Mouse (Mus musculus): ENCODE data around the gene Ppp2r5c. TPM values are rescaled to one million over a fixed set of nuclear protein-coding genes. Genes with fewer than 3 reads are reported as not detected.

The Ppp2r5c gene
- polyA plus RNA-seq, 1 experiment, result 24.4 TPM

DNA sequence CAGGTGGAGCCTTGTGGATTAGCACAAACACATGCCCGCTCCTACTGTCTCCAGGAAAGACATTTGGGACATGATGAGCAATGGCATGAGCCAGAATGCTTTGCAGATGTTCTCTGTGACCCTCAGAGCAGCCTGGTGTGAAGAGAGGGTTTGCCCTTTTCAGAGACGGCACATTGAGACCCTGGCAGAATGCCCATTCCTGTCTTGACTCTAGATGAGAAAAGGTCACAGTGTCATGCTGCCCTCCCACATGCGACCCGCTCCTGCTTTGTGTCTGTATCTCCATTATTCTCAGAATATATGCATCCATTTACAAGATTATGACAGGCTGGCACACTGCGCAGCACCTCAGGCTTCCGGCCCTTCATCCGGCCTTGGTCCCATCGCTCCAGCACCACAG, 94.1 kb downstream of the Ppp2r5c start:
- Histone ChIP-seq H3K4me1 (peaks cover 48% of the 10 kb centered on the region), H3K27me3 (replicated peaks) (no peaks in the 10 kb centered on the region), H3K4me3 (replicated peaks) (no peak overlapping the region), H3K36me3 (replicated peaks; ENCODE audit: low read length) (peaks cover 84% of the 10 kb centered on the region), H3K9me3 (no peaks in the 10 kb centered on the region)
- no peak for TF ChIP-seq GATA1 (IDR thresholded peaks at IDR 0.05; ENCODE audit: borderline replicate concordance, low read length)
- no peak for TF ChIP-seq FLI1 (IDR thresholded peaks at IDR 0.05; ENCODE audit: low read length)

DNA sequence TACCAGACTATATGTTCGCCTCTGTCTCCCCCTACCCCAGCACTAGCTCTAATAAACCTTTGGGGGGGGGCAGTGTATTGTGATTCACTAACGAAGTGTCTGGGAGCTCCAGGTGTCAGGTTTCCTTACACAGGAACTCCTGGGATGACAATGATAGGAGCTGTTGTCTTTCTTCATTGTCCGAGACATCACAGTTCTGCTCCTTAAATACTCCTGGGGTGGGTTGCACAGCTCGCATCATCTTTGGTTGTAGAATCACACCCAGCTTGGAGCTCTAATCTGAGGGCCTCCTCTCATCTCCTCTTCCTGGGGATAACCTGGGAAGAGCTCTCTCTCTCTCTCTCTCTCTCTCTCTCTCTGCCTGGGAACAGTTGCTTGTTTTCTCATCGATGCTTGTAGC, 94.6 kb downstream of the Ppp2r5c start:
- TF ChIP-seq FLI1 (IDR thresholded peaks at IDR 0.05; ENCODE audit: low read length), result no peak
- TF ChIP-seq GATA1 (IDR thresholded peaks at IDR 0.05; ENCODE audit: borderline replicate concordance, low read length), result no peak
- Histone ChIP-seq H3K4me3 (replicated peaks) (no peak overlapping the region), H3K4me1 (peaks cover 47% of the 10 kb centered on the region), H3K36me3 (replicated peaks; ENCODE audit: low read length) (peaks cover 84% of the 10 kb centered on the region), H3K27me3 (replicated peaks) (no peaks in the 10 kb centered on the region), H3K9me3 (no peaks in the 10 kb centered on the region)

DNA sequence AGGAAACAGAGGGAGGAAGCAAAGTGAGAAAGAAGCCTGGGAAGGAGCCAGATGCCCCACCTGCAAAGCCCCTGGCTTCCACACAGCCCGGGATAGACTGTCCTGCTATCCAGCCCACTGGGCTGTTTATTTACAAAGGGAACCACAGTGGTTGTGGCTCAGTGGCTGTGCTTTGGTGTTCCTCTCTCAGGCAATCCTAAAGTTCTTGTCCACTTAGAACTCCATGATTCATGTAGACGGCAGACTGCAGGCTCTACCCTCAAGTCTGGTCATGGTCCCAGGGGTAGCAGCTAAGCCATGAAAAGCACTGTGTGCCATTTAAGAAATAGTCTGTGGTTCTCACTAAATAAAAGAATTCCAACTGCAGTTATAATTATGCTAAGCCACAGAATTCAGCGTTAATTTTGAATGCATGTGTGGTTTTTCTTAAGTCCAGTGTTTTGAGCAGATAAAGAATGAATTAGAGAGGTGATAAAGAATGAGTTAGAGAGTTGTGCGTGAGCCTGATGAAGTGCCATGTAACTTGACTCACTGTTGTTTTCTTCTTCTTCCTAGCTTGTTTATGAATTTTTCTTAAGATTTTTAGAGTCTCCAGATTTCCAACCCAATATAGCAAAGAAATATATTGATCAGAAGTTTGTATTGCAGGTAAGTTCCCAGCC, 98.3 kb downstream of the Ppp2r5c start:
- H3K27me3 ChIP-seq (replicated peaks), result no peaks in the 10 kb centered on the region
- TF ChIP-seq FLI1 (IDR thresholded peaks at IDR 0.05; ENCODE audit: low read length) (no peak), GATA1 (IDR thresholded peaks at IDR 0.05; ENCODE audit: borderline replicate concordance, low read length) (no peak)
- H3K36me3 ChIP-seq (replicated peaks; ENCODE audit: low read length), result peaks cover 94% of the 10 kb centered on the region
- H3K9me3 ChIP-seq, result no peaks in the 10 kb centered on the region
- no peak overlapping the region for H3K4me3 ChIP-seq (replicated peaks)
- H3K4me1 ChIP-seq, result peaks cover 51% of the 10 kb centered on the region

- TF ChIP-seq FLI1 (IDR thresholded peaks at IDR 0.05; ENCODE audit: low read length) (no peak), GATA1 (IDR thresholded peaks at IDR 0.05; ENCODE audit: borderline replicate concordance, low read length) (no peak)
- no peak overlapping the region for H3K4me3 ChIP-seq (replicated peaks)
- H3K4me1 ChIP-seq, result peaks cover 37% of the 10 kb centered on the region
- H3K9me3 ChIP-seq, result no peaks in the 10 kb centered on the region
- H3K27me3 ChIP-seq (replicated peaks), result no peaks in the 10 kb centered on the region
- H3K36me3 ChIP-seq (replicated peaks; ENCODE audit: low read length), result peaks cover 96% of the 10 kb centered on the region
These were observed 100.7 kb downstream of the Ppp2r5c start for GRCm38 (mm10) chr12:110547573-110547972.

DNA sequence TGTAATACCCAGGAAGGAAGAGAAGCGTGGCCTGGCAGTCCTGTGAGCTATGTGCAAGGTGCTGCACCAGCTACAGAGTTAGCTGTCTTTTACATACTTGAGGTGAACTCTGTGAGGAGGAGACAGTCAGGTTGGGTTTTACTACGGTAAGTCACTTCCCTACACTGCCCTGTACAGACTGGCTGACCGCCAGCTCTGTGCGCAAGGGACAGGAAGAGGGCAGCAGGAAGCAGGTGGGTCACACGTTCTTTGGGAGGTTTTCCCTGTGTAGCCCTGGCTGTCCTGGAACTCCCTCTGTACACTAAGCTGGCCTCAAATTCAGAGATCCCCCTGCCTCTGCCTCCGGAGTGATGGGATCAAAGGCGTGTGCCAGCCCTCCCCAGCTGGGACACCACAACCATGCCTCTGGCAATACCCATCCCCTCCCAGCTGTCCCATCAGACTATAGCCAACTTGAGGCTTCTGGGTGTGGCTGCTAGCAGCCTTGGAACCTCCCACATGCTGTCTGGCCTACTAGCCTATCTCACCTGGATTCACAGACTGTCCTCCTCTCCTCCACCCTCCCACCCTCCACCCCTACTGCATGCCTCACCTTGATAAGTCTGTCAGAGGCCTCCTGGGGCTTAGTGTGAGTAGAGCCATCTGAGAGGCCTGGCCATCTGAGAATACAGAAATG, 102.7 kb downstream of the Ppp2r5c start:
- Histone ChIP-seq H3K27me3 (replicated peaks) (no peaks in the 10 kb centered on the region), H3K4me1 (peaks cover 23% of the 10 kb centered on the region), H3K4me3 (replicated peaks) (no peak overlapping the region), H3K9me3 (no peaks in the 10 kb centered on the region), H3K36me3 (replicated peaks; ENCODE audit: low read length) (peaks cover 99% of the 10 kb centered on the region)
- TF ChIP-seq GATA1 (IDR thresholded peaks at IDR 0.05; ENCODE audit: borderline replicate concordance, low read length), result no peak
- no peak for TF ChIP-seq FLI1 (IDR thresholded peaks at IDR 0.05; ENCODE audit: low read length)

DNA sequence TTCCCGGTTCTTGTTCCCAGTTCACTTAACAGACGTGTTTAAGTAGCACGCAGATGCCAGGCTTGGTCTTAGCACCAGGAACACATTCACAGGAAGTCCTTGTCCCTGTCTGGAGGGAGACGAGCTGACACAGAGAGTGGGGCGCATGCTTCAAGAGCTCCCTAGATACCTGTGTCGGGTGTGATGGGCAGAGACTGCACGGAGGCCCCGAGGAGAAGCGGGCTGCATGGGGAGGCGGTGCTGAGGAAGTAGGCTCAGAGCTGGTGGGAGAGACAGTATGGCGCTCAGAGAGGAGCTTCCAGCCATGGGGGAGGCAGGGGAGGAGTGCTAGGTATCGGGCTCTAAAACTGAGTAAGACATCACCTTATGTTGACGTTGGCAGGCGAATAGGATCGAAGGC, 103.4 kb downstream of the Ppp2r5c start:
- Histone ChIP-seq H3K27me3 (replicated peaks) (no peaks in the 10 kb centered on the region), H3K4me3 (replicated peaks) (no peak overlapping the region), H3K9me3 (no peaks in the 10 kb centered on the region), H3K36me3 (replicated peaks; ENCODE audit: low read length) (peaks cover 99% of the 10 kb centered on the region), H3K4me1 (peaks cover 15% of the 10 kb centered on the region; the same call in 1 of the 2 replicates)
- TF ChIP-seq FLI1 (IDR thresholded peaks at IDR 0.05; ENCODE audit: low read length) (no peak), GATA1 (IDR thresholded peaks at IDR 0.05; ENCODE audit: borderline replicate concordance, low read length) (no peak)

DNA sequence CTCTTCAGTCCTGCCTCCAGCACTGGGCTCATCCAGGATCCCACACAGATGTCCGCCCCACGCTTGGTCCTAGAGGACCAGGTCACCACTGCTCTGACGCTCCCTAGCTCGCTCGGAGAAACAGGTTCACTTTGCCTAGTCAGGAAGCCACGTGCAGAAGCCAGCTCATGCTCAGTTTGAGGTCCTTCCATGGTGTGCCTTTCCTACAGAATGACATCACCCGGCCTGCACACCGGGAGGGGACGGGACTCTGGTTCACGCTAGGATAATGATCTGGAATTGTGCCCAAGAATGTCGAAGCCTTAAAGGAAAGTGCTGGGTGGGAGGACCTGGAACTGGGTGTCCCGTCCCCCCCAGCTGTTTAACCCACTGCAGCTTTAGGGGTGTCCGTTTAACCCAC, 105.2 kb downstream of the Ppp2r5c start:
- peaks cover 99% of the 10 kb centered on the region for H3K36me3 ChIP-seq (replicated peaks; ENCODE audit: low read length)
- H3K4me1 ChIP-seq, result 0 out of 2 replicates have a peak, but pooled peaks cover 7% of the 10 kb centered on the region
- H3K27me3 ChIP-seq (replicated peaks), result no peaks in the 10 kb centered on the region
- TF ChIP-seq GATA1 (IDR thresholded peaks at IDR 0.05; ENCODE audit: borderline replicate concordance, low read length) (no peak), FLI1 (IDR thresholded peaks at IDR 0.05; ENCODE audit: low read length) (no peak)
- no peaks in the 10 kb centered on the region for H3K9me3 ChIP-seq
- H3K4me3 ChIP-seq (replicated peaks), result no peak overlapping the region

- no peak for TF ChIP-seq FLI1 (IDR thresholded peaks at IDR 0.05; ENCODE audit: low read length)
- TF ChIP-seq GATA1 (IDR thresholded peaks at IDR 0.05; ENCODE audit: borderline replicate concordance, low read length), result no peak
- Histone ChIP-seq H3K36me3 (replicated peaks; ENCODE audit: low read length) (peaks cover 99% of the 10 kb centered on the region), H3K4me1 (0 out of 2 replicates have a peak, but pooled peaks cover 7% of the 10 kb centered on the region), H3K4me3 (replicated peaks) (no peak overlapping the region), H3K9me3 (no peaks in the 10 kb centered on the region), H3K27me3 (replicated peaks) (no peaks in the 10 kb centered on the region)
These were observed 106.4 kb downstream of the Ppp2r5c start for GRCm38 (mm10) chr12:110553362-110553761.

DNA sequence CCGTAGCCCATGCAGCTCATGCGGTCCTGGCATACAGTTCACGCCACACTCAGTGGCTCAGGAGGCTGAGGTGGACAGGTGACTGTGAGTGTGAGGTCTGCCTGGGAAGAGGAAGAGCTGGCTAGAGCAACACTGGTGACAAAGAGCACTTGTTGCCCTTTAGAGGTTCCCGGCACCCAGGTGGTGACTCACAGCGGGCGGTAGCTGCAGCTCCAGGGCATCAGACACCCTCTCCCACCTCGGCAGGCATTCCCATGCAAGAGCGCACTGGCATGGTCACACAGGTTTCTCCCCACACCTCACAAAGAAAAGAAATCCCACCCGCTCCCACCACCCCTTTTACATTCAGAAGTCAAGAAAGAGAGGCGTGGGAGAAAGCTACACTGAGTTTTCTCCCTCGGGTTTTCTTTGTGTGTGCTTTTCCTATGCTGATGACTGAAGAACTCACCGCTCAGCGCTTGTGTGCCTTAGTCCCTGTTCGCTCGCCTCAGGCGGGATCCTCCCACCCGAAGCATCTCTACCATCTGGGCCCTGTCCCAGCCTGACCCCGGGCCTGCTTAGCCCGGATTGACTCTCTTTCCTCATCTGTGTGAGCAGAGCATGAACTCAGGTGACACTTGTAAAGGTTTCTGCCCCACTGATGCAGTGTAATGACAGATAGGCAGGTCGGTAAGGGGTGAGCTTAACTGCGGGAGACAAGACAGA, 108.8 kb downstream of the Ppp2r5c start:
- Histone ChIP-seq H3K4me3 (replicated peaks) (no peak overlapping the region), H3K27me3 (replicated peaks) (no peaks in the 10 kb centered on the region), H3K4me1 (no peaks in the 10 kb centered on the region), H3K9me3 (no peaks in the 10 kb centered on the region), H3K36me3 (replicated peaks; ENCODE audit: low read length) (peaks cover 100% of the 10 kb centered on the region)
- no peak for TF ChIP-seq GATA1 (IDR thresholded peaks at IDR 0.05; ENCODE audit: borderline replicate concordance, low read length)
- TF ChIP-seq FLI1 (IDR thresholded peaks at IDR 0.05; ENCODE audit: low read length), result no peak
